Mouse (Mus musculus) Muller cell, postnatal 12 days (primary cell): ENCODE results near the gene Gsta2.
"Not testable (repeated sequence)": the region's sequence is repeated elsewhere in the genome, so short reads cannot be mapped to it uniquely, and the experiment has no call there.

ENCODE experiments used
- DNase-seq: peaks from one replicate; pipeline ENCODE4 v3.0.0-alpha.2; 2015; ENCODE audit errors: inconsistent ontology term

Gene Gsta2

DNA sequence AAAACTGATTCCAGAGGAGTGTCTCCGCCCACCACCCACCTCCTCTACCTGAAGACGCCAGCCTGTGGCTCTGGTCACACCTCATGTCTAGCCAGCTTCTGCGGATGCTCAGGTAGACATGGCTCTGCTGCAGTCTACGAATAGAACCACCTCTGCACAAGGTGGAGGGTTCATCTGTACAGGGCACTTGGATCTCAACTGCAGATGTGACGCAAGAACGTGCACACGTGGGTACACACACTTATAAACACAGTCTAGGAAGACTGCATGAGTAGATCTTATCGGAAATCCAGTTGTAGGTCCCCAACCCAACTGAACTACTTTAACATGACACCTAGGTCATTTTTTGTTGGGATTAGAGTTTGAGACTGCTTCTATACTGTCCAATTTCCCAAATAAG lies at the start of gene Gsta2:
Gene Gsta2 (minus strand): TSS at position 178 of the 400 bp plus-strand sequence.
- DNase-seq: no peak

DNA sequence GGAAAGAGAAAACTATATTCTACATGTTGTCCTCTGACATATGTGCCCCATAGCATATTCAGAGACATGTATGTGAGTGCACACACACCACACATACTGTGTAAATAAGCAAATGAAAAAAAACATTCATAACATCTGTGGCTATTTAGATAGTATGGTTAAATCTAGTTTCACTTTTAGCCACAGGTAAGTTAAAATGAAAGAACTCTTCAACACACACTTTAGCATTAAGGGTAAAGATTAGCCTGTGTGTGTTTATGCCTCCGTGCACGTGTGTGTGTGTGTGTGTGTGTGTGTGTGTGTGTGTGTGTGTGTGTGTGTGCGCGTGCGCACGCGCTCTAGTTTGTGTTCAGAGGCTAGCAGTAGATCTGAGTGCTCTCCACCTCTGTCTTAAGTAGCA lies 46.0 kb upstream of the Gsta2 start:
- no peak for DNase-seq

DNA sequence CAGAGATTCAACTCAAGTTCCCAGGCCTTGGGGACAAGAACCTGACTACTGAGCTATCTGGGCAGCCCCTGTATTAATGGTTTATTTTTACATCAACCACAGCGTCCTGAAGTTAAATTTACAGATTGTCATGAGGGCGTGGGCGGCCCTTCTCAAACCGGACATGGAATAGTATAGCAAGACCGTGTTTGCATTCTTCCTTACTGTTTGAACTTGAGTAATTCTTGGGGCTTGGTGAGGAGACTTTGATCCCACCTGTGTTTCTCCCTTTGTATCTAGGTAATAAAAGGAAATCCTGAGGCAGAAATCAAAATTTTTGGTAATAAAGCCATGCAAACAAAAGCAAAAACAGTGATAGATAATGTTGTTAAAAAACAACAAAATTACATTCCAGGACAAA lies 45.0 kb upstream of the Gsta2 start:
- no peak for DNase-seq

DNA sequence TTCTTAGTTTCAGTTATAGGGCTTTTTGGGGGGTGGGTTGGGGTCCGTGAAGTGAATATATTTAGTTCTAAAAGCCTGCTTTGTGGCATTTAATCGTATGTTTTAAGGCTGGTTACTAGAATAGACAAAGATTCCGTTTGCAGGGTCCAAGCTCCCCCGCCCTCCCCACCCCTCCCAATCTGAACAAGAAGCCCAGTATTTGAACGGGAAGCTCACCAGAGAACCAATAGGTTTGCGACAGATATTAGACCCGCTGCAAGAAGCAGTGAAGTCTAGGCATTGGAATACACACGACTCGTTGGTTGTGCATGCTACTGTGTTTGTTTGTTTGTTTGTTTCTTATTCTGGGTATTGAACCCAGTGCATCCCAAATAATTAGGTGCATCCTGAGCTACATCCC lies 40.9 kb upstream of the Gsta2 start:
- DNase-seq: no peak

DNA sequence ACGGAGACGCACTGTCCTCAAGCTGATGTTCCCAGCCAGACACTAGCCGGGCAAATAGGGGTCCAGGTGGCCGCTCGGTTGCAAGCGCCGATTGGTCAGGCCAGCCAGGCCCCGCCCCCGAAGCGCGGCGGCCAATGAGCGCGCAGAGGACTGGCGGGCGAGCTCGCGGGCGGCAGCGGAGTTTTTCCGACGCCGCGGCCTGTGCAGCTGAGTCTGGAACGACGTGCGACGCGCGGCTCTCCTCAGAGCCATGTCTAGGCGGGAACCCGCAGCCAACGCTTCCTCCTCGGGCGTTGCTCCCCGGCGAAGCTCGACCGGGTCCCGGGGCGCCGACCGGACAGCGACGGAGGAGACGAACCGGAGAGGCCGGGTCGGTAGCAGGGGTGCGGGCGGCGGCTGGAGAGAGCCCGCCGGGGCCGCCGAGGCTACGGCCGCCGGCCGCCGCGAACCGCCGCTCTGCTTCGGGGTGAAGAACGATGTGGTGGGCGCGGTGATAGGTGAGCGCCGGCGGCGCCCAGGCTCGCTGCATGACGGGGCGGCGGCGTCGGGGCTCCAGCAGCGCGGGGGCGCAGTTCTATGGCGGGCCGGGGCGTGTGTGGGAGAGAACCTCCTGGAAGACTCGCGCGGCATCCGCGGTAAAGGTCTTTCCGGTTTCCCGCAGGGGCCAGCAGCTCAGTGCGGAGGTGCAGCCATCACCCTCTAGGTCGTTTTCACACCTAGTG lies 40.2 kb upstream of the Gsta2 start, which contains the start of gene Ddx43:
Gene Ddx43 (plus strand): TSS at position 148 of the 722 bp plus-strand sequence.
- peak; percentile 62 for DNase-seq

DNA sequence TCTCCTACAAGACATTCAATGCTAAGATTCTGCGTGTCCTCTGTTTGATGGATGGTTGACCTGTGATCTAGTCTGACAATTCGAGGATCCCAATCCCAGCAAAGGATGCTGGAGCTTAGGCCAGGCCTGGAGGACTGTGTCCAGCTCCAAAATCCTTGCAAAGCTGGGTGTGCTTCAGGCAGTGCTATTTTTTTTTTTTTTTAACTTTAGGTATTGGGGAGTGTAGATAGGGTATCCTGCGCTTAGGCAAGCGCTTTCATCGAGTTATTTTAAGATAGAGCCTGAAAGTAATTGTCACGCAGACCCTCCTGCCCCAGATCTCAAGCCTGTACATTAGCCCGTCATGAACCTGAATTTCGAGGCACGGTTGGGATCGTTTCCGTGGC lies 39.6 kb upstream of the Gsta2 start:
- DNase-seq: no peak

DNA sequence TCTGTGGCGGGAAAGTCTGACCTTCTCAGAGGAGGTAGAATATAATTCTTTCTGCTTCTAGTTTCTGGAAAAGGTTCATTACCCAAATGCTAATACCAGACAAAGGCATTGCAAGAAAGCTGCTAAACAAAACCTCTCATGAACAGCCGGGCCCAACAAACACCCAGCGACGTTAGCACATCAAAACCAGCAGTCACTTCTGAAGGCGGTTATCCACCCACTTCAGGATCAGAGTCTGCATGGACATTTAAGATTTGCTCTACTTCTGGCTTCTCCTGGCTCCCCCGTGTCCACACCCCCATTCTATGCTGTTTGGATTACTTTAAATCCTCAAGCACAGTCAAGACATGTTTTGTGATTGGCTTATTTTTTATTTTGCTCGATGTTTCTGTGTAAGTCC lies 39.0 kb upstream of the Gsta2 start:
- no peak for DNase-seq

DNA sequence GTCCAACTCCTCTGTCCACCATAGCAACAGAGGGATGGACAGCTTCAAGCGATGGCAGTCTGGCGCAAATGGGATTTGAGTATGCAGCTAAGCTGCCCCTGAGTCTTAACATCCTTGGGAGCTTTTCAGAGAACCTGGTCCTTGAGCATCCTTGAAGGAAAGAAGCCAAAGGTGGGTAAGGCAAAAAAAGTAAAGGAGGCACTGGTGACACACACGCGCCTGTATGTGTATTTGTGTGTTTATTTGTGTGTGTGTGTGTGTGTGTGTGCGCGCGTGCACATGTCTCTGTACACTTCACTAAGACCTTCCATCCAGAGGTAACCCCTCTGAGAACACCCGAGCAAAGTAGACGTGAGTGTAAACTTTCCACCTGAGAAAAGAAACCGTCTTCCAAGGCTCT lies 38.2 kb upstream of the Gsta2 start:
- DNase-seq: no peak

DNA sequence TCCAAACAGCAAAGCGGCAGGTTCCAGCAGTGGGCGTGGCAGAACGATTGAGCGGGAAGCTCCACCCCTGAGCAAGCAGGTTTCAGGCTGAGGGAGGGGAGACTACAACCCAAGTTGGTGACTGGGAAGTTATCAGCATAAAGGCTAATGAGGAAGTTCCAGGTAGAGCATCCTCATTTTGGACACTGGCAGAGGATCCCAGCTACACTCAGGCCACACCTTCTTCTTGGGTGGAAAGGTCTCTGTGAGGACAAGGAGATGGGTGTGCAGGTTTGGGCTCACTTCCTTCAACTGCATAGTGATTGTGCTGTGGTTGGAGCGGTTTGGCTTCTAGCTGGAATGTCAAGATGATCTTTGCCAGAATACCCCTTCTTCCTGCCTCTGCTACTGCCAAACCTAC lies 34.4 kb upstream of the Gsta2 start:
- DNase-seq: peak; percentile 18

DNA sequence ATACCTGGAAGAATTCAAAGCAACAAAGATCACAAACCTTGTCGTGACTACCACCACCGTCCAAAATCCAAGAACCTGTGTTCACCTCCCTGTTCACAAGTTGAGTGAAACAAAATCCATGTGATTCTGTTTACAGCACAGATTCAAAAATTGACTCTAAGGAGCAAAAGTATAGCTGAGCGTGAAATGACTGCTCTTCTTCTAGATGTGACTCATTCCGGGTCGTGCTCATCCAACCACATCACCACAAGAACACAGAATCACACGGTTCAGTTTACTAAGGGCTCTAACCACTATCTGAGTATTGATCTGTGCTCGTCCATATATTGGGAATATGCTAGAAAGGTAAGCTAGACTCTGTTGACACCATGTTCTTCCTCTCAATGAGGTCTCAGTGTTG lies 31.4 kb upstream of the Gsta2 start:
- DNase-seq: no peak

DNA sequence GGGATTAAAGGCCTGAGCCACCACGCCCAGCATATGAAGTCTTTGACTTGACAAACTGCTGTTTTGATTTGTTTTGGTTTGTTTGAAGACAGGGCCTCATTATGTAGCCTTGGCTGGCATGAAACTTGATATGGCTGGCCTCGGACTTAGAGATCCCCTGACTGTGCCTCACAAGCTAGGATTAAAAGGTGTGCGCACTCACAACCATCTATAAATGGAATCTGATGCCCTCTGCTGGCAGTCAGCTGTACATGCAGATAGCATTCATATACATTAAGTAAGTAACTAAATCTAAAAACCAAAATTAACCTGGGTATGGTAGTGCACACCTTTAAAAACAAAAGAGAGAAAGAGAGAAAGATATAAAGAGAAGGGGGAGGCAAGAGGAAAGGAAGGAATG lies 30.3 kb upstream of the Gsta2 start:
- DNase-seq: peak; percentile 4

DNA sequence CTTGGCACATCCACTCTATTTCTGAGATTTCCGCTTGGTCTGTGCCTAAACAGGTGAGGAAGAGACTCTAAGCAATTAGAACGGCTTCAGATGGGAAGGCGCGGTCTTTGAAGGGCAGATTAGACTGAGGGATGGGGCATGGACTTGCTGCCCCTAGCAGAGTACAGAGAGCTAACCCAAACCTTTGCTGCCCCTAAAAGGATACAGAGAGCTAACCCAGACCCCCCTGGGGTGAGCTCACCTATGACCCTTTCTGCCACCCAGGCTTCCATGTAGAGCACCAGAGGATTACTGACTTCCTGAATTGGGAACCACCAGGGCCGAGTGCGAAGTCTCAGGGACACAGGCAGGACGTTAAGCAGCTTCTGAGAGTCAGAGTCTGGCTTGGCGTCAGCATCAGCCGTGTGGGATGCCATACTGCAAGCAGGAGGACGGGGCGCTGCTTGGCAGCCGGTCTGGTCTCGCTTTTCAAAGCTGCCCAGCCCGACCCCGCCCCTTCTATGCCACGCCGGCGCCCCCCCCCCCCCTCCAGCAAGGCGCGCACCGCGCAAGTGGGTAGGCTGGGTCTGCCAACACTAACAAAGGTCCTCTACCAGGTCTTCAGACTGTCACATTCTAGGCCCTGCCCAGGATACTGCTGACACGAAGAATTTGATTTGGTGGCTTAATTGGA lies 22.7 kb upstream of the Gsta2 start, which contains the start of gene Ooep:
Gene Ooep (minus strand): TSS at position 613 of the 673 bp plus-strand sequence.
- peak; percentile 51 for DNase-seq

DNA sequence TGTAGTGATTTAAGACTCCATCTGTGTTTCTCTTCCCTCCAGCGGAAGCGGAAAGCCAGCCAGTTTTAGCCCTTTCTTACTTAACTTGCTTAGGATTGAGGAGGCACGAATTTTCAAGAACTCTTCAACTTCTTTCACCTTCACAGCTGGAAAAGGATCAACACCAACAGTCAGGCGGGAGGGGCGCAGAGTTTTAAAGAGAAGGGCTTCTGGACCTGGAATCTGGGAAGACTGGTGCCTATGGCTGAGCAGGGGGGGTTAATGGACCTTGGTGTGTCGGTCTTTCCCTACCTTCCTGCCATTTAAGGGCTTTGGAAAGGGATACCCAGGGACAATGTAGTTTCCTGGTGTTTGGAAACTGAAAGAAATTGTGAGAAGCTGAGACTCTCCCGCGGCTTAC lies 22.0 kb upstream of the Gsta2 start:
- no peak for DNase-seq

DNA sequence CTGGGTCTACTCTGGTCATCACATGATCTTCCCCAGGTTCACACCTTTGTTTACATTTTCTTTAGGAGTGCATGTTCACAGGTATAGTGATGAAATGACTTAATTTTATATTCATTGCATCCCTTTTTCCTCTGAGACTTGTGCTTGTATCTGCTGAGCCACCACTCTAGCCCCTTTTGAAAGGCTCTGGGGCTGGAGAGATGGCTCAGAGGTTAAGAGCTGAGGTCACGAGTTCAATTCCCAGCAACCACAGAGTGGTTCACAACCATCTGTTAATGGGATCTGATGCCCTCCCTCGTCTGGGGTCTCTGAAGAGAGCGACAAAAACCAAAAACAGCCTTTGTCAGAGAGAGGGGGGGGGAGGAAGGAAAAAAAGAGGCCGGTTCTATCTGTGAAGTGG lies 19.9 kb upstream of the Gsta2 start:
- no peak for DNase-seq

DNA sequence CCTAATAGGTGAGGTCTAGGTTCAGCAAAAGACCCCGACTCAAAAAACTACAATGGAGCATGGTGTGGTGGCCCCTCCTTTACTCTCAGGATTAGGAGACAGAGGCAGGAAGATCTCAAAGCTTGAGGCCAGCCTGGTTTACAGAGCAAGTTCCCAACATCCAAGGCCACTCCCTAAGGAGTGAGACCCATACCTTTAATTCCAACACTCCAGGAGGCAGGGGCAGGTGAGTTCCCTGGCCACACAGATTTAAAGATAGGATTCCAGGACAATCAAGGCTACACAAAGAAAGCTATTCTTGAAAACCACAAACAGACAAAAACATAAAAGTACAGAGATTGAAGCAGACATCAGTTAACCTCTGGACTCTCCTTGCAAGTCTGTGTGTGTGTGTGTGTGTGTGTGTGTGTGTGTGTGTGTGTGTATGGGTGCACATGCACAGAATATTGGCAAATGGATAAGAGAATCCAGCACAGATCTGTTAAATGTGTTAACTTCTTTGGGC lies 19.3 kb upstream of the Gsta2 start:
- no peak for DNase-seq

DNA sequence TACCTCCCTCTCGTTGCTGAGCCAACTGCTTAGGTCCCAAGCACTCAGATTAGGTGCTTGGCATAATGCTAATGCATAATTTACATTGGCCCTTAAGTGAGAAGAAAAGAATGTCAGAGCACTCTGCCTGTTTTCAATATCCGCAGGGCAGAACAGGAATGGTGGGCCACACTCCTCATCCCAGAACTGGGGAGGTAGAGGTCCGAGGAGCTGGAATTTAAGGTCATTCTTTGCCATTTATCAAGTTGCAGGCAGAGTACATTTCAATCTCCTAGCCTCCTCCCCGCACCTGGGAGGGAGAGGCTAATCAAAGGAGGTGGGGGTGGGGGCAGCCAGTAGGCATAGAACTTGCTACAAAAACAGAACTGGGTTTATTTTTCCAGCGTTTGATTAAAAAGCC lies 18.8 kb upstream of the Gsta2 start:
- DNase-seq: no peak

DNA sequence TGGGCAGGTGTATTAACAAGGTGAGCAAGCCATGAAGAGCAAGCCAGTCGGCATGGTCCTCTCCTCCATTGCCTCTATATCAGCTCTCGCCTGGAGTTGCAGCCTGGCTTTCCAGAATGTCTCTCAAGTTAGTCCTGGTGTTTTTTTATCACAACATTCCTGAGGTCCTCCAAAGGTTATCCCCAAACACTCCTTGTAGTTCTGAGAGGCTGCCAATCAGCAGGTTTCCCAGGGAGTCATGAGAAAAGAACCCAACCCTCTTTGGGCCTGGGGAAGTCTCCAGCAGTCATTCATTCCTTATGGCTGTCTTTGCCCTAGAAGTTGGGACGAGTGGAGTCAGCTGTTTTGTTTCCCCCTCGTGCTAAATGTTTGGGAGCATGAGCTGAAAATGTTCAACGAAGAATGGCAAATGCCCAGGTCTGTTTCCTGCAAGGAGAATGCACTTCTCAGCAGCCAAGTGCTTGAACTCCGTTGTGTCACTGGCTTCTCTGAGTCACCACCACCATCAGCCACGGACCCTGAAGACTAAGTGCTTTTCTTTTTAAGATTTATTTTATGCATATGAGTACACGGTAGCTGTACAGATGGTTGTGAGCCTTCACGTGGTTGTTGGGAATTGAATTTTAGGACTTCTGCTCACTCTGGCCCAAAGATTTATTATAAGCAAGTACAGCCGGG lies 17.4 kb upstream of the Gsta2 start:
- DNase-seq: no peak

DNA sequence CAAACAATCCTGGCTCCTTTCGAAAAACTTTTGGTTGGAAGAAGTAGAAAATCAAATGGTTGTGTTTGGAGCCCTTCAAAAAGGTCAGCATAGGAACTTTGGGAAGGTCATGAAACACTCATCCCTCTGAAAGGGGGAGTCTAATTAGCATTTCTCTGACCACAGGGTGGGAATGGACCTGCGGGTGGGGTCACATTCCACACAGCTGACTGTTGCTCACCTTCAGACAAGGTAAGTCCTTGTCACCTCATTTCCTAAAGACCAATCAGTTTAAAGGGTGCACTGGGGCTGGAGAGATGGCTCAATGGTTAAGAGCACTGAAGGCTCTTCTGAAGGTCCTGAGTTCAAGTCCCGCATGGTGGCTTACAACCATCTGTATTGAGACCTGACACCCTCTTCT lies 15.9 kb upstream of the Gsta2 start:
- no peak for DNase-seq

DNA sequence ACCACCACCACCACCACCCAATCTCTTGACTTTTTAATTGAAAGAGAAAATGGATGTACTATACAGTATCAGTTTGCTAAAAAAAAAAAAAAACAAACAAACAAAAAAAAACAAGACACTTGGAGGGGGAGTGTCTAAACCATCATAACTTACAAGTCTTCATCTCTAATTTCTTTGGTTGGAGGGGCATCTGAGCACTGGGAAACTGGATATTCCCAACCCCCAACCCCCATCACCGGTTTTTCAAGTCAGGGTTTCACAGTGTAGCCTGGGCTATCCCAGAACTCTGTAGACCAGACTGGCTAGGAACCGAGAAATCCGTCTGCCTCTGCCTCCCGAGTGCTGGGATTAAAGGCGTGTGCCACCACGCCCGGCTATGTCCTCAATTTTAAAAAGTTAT lies 14.2 kb upstream of the Gsta2 start:
- DNase-seq: no peak

DNA sequence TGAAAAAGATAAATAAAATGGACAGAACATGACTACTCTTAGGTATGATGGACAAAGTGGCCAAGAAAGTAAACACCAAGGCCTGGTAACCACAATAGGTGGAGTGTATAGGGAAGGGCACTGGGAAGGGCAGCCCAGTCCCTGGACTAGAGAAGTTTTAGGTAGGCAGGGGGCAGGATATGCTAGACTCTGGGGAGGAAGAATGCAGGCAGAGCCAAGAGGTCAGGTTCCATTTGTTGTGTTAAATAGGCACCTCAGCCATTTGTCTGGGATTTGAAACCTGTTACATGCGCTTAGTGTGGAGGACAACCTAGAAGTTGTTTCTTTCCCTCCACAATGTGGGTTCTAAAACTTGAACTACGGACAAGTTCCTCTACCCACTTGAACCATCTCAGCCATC lies 13.8 kb upstream of the Gsta2 start:
- no peak for DNase-seq

DNA sequence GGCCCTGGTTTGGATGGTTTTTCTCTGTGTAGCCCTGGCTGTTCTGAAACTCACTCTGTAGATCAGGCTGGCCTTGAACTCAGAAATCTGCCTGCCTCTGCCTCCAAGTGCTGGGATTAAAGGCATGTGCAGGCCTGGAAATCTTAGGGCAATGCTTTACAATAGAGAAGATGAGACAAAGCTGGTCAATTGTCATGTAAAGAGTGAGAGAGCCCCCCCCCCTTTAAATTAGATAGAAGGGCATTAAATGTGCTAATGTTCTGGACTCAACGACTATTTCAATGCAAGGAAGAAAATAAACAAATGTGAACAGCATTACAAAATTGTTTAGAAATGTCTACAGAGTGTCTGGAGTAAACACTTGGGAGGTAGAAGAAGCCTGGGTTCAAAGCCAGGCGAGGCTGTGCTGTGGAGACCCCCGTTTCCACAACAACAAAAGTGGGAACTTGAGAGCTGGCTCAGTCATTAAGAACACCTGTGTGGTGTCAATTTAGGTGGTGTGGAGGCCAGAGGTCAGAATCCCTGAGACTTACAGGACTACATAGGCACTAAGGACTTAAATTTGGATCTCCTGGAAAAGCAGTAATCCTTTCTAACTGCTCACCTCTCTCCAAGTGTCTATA lies 13.2 kb upstream of the Gsta2 start:
- DNase-seq: no peak

DNA sequence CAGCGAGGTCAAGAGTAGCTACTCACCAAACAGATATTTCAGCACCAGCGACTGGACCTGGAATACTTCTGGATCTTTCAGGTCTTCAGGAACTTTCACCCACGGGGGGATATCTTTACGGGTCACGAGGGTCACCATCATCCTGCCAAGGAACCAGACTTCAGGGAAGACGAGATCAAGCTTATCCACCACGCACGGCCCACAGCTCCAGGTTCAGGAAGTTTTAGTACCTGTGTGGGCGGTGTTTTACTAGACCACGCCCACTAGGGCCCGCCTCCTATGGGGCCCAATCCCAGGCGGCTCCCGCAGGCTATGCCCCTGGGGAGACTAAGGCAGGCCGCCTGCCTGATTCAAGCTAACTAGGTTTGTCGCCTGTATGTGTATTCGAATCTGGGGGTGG lies 12.4 kb upstream of the Gsta2 start, which contains the start of gene Dppa5a:
Gene Dppa5a (minus strand): TSS at position 219 of the 400 bp plus-strand sequence.
- DNase-seq: not testable (repeated sequence)
